Mouse (Mus musculus): Measurements from ENCODE around the gene Dlx6.

GRCm38 (mm10) chr6:6882266-6882797 lies 19.2 kb downstream of the Dlx6 start:
- no peak for TF ChIP-seq HCFC1 (IDR thresholded peaks at IDR 0.05; ENCODE audit: borderline replicate concordance, insufficient read depth, low read length)
- TF ChIP-seq MAFK (IDR thresholded peaks at IDR 0.05; ENCODE audit: insufficient read depth, low read depth, low read length) = no peak
- TF ChIP-seq ZNF384 (IDR thresholded peaks at IDR 0.05; ENCODE audit: low read depth, low read length) = no peak
- TF ChIP-seq CHD2 (IDR thresholded peaks at IDR 0.05; ENCODE audit: low read depth, low read length) = no peak
